Mouse (Mus musculus): ENCODE results near the gene Lyzl6.

Gene Lyzl6

GRCm38 (mm10) chr11:103645731-103646130 is 7.0 kb upstream of the Lyzl6 start:
- no peak for DNase-seq (ENCODE audit: low read depth)

GRCm38 (mm10) chr11:103643211-103643610 is 4.5 kb upstream of the Lyzl6 start:
- DNase-seq (ENCODE audit: low read depth): no peak

GRCm38 (mm10) chr11:103639407-103639946 is 787 bp upstream of the Lyzl6 start:
- DNase-seq (ENCODE audit: low read depth): peak; percentile 39

- no peak for DNase-seq (ENCODE audit: low read depth)
Observed at GRCm38 (mm10) chr11:103636261-103636660, 2.4 kb downstream of the Lyzl6 start.

GRCm38 (mm10) chr11:103635481-103635880 is 3.2 kb downstream of the Lyzl6 start:
- DNase-seq (ENCODE audit: low read depth): no peak

GRCm38 (mm10) chr11:103634806-103635205 is 3.9 kb downstream of the Lyzl6 start:
- DNase-seq (ENCODE audit: low read depth): no peak

- no peak for DNase-seq (ENCODE audit: low read depth)
Observed at GRCm38 (mm10) chr11:103627453-103627852, 11.2 kb downstream of the Lyzl6 start.

- DNase-seq (ENCODE audit: low read depth): no peak
Observed at GRCm38 (mm10) chr11:103621040-103621439, 17.6 kb downstream of the Lyzl6 start, which contains the start of gene Gm884. Gene Gm884, minus strand, starts transcription at chr11:103621140.

- no peak for DNase-seq (ENCODE audit: low read depth)
Observed at GRCm38 (mm10) chr11:103610772-103611171, 27.9 kb downstream of the Lyzl6 start.

GRCm38 (mm10) chr11:103606611-103607010 is 32.1 kb downstream of the Lyzl6 start:
- DNase-seq (ENCODE audit: low read depth): no peak

All from fibroblast of lung, adult 2 months (primary cell).